8 mouse cellular contexts compared by ENCODE assay signal in genomic region chr13:93499973-93500633, GRCm38 (mm10). TPM values are rescaled to one million over a fixed set of nuclear protein-coding genes. Genes with fewer than 3 reads are reported as not detected.
DNase-seq lines count a peak whose midpoint lies in the region; ATAC-seq and TF ChIP-seq lines count a peak whose summit lies in the region.

No protein-coding gene starts in this region.

- peak overlapping the region; percentile 95 for H3K27ac ChIP-seq in neural tube, embryonic 11.5 days (ENCODE audit: low read depth, low read length)
- H3K27ac ChIP-seq in embryonic fibroblast, embryonic 13.5 days (ENCODE audit: insufficient read depth, low read length) = peak overlapping the region; percentile 66
- H3K27ac ChIP-seq in limb, embryonic 13.5 days = peak overlapping the region; percentile 93

- no peaks in the 10 kb centered on the region for H3K9me3 ChIP-seq in neural tube, embryonic 11.5 days (ENCODE audit: control insufficient read depth, low read length)
- H3K9me3 ChIP-seq in limb, embryonic 13.5 days = no peaks in the 10 kb centered on the region

- no peak for TF ChIP-seq CTCF in embryonic fibroblast, embryonic 13.5 days (IDR thresholded peaks at IDR 0.05; ENCODE audit: borderline replicate concordance, insufficient read depth, low read length)

- TF ChIP-seq POLR2A in embryonic fibroblast, embryonic 13.5 days (IDR thresholded peaks at IDR 0.05; ENCODE audit: low read depth, low read length) = no peak; the same call in none of the 2 replicates

- 13% methylated on average over 12 of the region's 12 CpGs for WGBS in neural tube, embryonic 11.5 days
- 11% methylated on average over 12 of the region's 12 CpGs for WGBS in limb, embryonic 13.5 days

- peak overlapping the region; percentile 94 for H3K9ac ChIP-seq in neural tube, embryonic 11.5 days (ENCODE audit: low read length)
- peak overlapping the region; percentile 97 for H3K9ac ChIP-seq in limb, embryonic 13.5 days

- H3K4me2 ChIP-seq in neural tube, embryonic 11.5 days (ENCODE audit: low read depth) = peak overlapping the region; percentile 84
- H3K4me2 ChIP-seq in limb, embryonic 13.5 days (replicated peaks) = peak overlapping the region; percentile 87

- no peaks in the 10 kb centered on the region for H3K36me3 ChIP-seq in neural tube, embryonic 11.5 days (ENCODE audit: control insufficient read depth, insufficient read depth, low read length)
- peaks cover under 1% of the 10 kb centered on the region; the same call in 1 of the 2 replicates for H3K36me3 ChIP-seq in limb, embryonic 13.5 days
- H3K36me3 ChIP-seq in splenic B cell, adult 2 months (ENCODE audit: control insufficient read depth, insufficient read depth, low read length, poor library complexity, severe bottlenecking) = no peaks in the 10 kb centered on the region

- peak overlapping the region; percentile 96 for H3K4me3 ChIP-seq in neural tube, embryonic 11.5 days (ENCODE audit: low read depth, low read length)
- H3K4me3 ChIP-seq in embryonic fibroblast, embryonic 13.5 days (ENCODE audit: insufficient read depth, low read length) = peak overlapping the region; percentile 41
- peak overlapping the region; percentile 98 for H3K4me3 ChIP-seq in limb, embryonic 13.5 days

- no peaks in the 10 kb centered on the region for H3K27me3 ChIP-seq in neural tube, embryonic 11.5 days (ENCODE audit: control insufficient read depth, insufficient read depth, low read length)
- H3K27me3 ChIP-seq in limb, embryonic 13.5 days = no peaks in the 10 kb centered on the region
- no peaks in the 10 kb centered on the region for H3K27me3 ChIP-seq in splenic B cell, adult 2 months (ENCODE audit: control insufficient read depth, insufficient read depth, low read length, poor library complexity, severe bottlenecking)

- H3K4me1 ChIP-seq in neural tube, embryonic 11.5 days (ENCODE audit: control insufficient read depth, insufficient read depth, low read length) = peaks cover 6% of the 10 kb centered on the region; the same call in 1 of the 2 replicates
- peaks cover 4% of the 10 kb centered on the region; the same call in 1 of the 2 replicates for H3K4me1 ChIP-seq in embryonic fibroblast, embryonic 13.5 days (ENCODE audit: control insufficient read depth, insufficient read depth, low read length)
- H3K4me1 ChIP-seq in limb, embryonic 13.5 days = peaks cover 20% of the 10 kb centered on the region

- ATAC-seq in neural tube, embryonic 11.5 days (ENCODE audit: insufficient read depth, low FRiP score, low TSS enrichment) = no peak; the same call in 1 of the 2 replicates
- no peak; the same call in 1 of the 2 replicates for ATAC-seq in limb, embryonic 13.5 days (ENCODE audit: low FRiP score, low read depth)

- intact Hi-C loops in gastrocnemius, postnatal 14 days (cut with DNase I; ENCODE audit: low total_unique reads) = no loop called here

- no peak for DNase-seq in neural tube, embryonic 11.5 days (ENCODE audit: low spot score)
- no peak for DNase-seq in neural tube, embryonic 10.5 days (ENCODE audit: extremely low spot score, low spot score)
- peak; percentile 8 for DNase-seq in splenic B cell, adult 2 months (ENCODE audit: low read depth, low spot score)
- DNase-seq in gastrocnemius, postnatal 14 days = no peak
- no peak for DNase-seq in thymus, postnatal 14 days
- no peak for DNase-seq in gastrocnemius, adult 8-10 months (ENCODE audit: low spot score in 2 of 2)

RNA-seq across cellular contexts. Expression of gene Jmy, which starts 0.5 kb away (rescaled TPM):
- polyA plus RNA-seq in neural tube, embryonic 11.5 days (2014; fragmentation: Nextera tagmentation; extraction: Ambion mirVana) = 3.6 TPM in 2 replicates
- polyA plus RNA-seq in embryonic fibroblast, embryonic 13.5 days (2011; ENCODE audit: insufficient read length, low read depth, missing spikeins) = 14.4 and 17.0 TPM in 2 replicates
- polyA plus RNA-seq in limb, embryonic 13.5 days (2015; fragmentation: Nextera tagmentation; extraction: Ambion mirVana) = 4.1 and 4.7 TPM in 2 replicates
- 10 to 100 TPM; 19.4 to 25.9 TPM for total RNA-seq in gastrocnemius, postnatal 14 days (2021)
- total RNA-seq in gastrocnemius, adult 8-10 months (2022) = 10 to 100 TPM; 26.1 to 30.3 (median 28.5) TPM

Comparison
In these comparisons a context has a peak if more than half of its experiments do, and no peak if none do; other contexts are left out.
1. H3K4me3 ChIP-seq: peak in every context shown above with its lines; median percentile 98 in limb, embryonic 13.5 days; 96 in neural tube, embryonic 11.5 days; 41 in embryonic fibroblast, embryonic 13.5 days.